Mouse (Mus musculus): ENCODE data around the gene Dusp10.

GRCm38 (mm10) chr1:184046070-184046677 is 33.1 kb downstream of the Dusp10 start:
- TF ChIP-seq POLR2A (IDR thresholded peaks at IDR 0.05; ENCODE audit: borderline replicate concordance, extremely low read depth, insufficient read depth, insufficient read length, poor library complexity, severe bottlenecking) (no peak), CTCF (IDR thresholded peaks at IDR 0.05; ENCODE audit: borderline replicate concordance, extremely low read depth, insufficient read depth, insufficient read length) (no peak)

All from brain, embryonic 14.5 days (tissue).